Mouse (Mus musculus) intestine, embryonic 16.5 days (tissue): ENCODE measurements around the gene Apol9b. TPM values are rescaled to one million over a fixed set of nuclear protein-coding genes. Genes with fewer than 3 reads are reported as not detected.

Experiments
- polyA plus RNA-seq: library from polyadenylated mRNA; unstranded; fragments of >200 nt; fragmentation: Nextera tagmentation; extraction: Ambion mirVana; gene quantifications from 2 replicates; pipeline ENCODE4 v1.2.1, GENCODE M21; 2015

Gene Apol9b
- polyA plus RNA-seq, 1 experiment from 2014 or later, result 0.13 TPM

Other genes starting within 250 kb of the Apol9b start
- gene Apol11a, start 220.8 kb upstream of the Apol9b start, polyA plus RNA-seq, result not detected in 2 replicates
- 5.3 and 5.7 TPM in 2 replicates for gene Apol7c, start 195.7 kb upstream of the Apol9b start, polyA plus RNA-seq
- gene 1700025B11Rik, start 167.1 kb upstream of the Apol9b start, polyA plus RNA-seq, result not detected in 2 replicates
- gene Apol10b, start 132.9 kb upstream of the Apol9b start, polyA plus RNA-seq, result 0.47 and 0.55 TPM in 2 replicates
- gene Gm36245, start 129.8 kb upstream of the Apol9b start, polyA plus RNA-seq, result not detected in 2 replicates
- gene Apol11b, start 85.8 kb upstream of the Apol9b start, polyA plus RNA-seq, result 0.17 TPM in 1 of 2 replicates, not detected in the other
- gene Apol7e, start 30.2 kb upstream of the Apol9b start, polyA plus RNA-seq, result 0.50 and 0.70 TPM in 2 replicates
- gene Apol8, start 28.0 kb downstream of the Apol9b start, polyA plus RNA-seq, result 0.21 and 0.34 TPM in 2 replicates
- gene Myh9, start 113.1 kb downstream of the Apol9b start, polyA plus RNA-seq, result 39.1 and 43.8 TPM in 2 replicates
- 357 and 388 TPM in 2 replicates for gene Txn2, start 200.0 kb downstream of the Apol9b start, polyA plus RNA-seq
- gene Foxred2, start 227.7 kb downstream of the Apol9b start, polyA plus RNA-seq, result 1.8 and 2.0 TPM in 2 replicates
- gene Eif3d, start 241.8 kb downstream of the Apol9b start, polyA plus RNA-seq, result 166 and 186 TPM in 2 replicates